Mouse (Mus musculus) cerebellum, adult (tissue): ENCODE data around the gene Olfr206.
"Not testable (repeated sequence)": the region's sequence is repeated elsewhere in the genome, so short reads cannot be mapped to it uniquely, and the experiment has no call there.

Experiments used
- ATAC-seq: cut with Nextera tagmentation; 2 replicates; pipeline ENCODE4 v1.9.2; 2017; ENCODE audit warnings: mild to moderate bottlenecking, moderate library complexity, mixed read lengths; ENCODE audit not compliant: insufficient number of reproducible peaks, low FRiP score, low TSS enrichment

Olfr206 gene

GRCm38 (mm10) chr16:59349146-59349545 lies at the start of gene Olfr206:
Gene Olfr206 (minus strand): TSS chr16:59349246.
- ATAC-seq: no peak

- peak; percentile 98 for ATAC-seq
These were observed 44.3 kb upstream of the Olfr206 start for GRCm38 (mm10) chr16:59393300-59393699.

- ATAC-seq: no peak
These were observed 14.8 kb upstream of the Olfr206 start, which contains the start of gene Olfr209 for GRCm38 (mm10) chr16:59363893-59364292. Gene Olfr209 (minus strand): TSS chr16:59363993.

- no peak for ATAC-seq
These were observed 18.0 kb downstream of the Olfr206 start, which contains the start of gene Olfr205 for GRCm38 (mm10) chr16:59331038-59331437. Gene Olfr205 (minus strand): TSS chr16:59331138.

GRCm38 (mm10) chr16:59323262-59323661 lies 25.8 kb downstream of the Olfr206 start:
- not testable (repeated sequence) for ATAC-seq

- no peak for ATAC-seq
These were observed 30.9 kb downstream of the Olfr206 start, which contains the start of gene Olfr204 for GRCm38 (mm10) chr16:59318148-59318547. Gene Olfr204 (minus strand): TSS chr16:59318248.

GRCm38 (mm10) chr16:59298581-59298980 lies 50.5 kb downstream of the Olfr206 start, which contains the start of gene Olfr203:
Gene Olfr203 (plus strand): TSS chr16:59298881.
- ATAC-seq: no peak
